20 mouse cellular contexts compared by ENCODE assay signal in the genomic region with DNA sequence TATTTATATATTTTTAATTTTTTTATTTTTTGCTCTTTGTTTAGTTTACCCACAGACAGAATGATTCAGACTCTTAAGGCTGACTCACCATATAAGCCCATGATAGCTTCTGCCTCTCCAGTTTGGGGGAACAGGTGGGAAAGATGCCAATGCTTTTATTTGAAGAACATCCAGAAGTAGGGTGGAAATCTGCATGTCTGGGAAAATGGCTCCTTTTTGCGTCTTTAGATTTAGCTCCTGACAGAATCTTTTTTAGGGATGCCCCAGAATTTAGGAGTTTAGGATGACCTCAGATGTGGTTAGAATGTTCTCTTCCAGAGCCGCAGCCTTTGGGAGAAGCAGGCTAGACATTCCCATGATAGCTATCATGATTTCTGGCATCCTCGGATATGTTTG.
DNase-seq lines count a peak whose midpoint lies in the region; ATAC-seq and TF ChIP-seq lines count a peak whose summit lies in the region.
"Had no signal": no experiment of that assay in that cellular context is flagged by ENCODE, and none has a peak within 500 bp of the region (broad histone marks: within the 10 kb centered on the region; RNA-seq: fewer than 3 reads in every experiment).

No protein-coding gene starts in this region.

- H3K9ac ChIP-seq in lung, postnatal 0 days (replicated peaks; ENCODE audit: low read depth) = no peak overlapping the region
- H3K9ac ChIP-seq: forebrain, embryonic 13.5 days; hindbrain, embryonic 15.5 days; lung, embryonic 14.5 days had no signal

- peak; percentile 40 for ATAC-seq in lung, postnatal 0 days
- ATAC-seq: forebrain, embryonic 13.5 days had no signal

- peak; percentile 2; the same call in 1 of the 2 replicates for TF ChIP-seq EP300 in lung, postnatal 0 days (IDR thresholded peaks at IDR 0.05)

- H3K4me3 ChIP-seq in lung, postnatal 0 days (ENCODE audit: low read depth, low read length) = no peak overlapping the region
- H3K4me3 ChIP-seq: forebrain, embryonic 13.5 days; heart, adult 2 months; hindbrain, embryonic 15.5 days; layer of hippocampus, adult 2 months had no signal

- no peak overlapping the region for H3K27ac ChIP-seq in lung, postnatal 0 days (ENCODE audit: low read length)
- H3K27ac ChIP-seq: forebrain, embryonic 13.5 days; heart, adult 2 months; hindbrain, embryonic 15.5 days; layer of hippocampus, adult 2 months; stomach, postnatal 0 days had no signal

- WGBS in lung, postnatal 0 days = 63% methylated on average over 3 of the region's 3 CpGs

- H3K9me3 ChIP-seq in lung, postnatal 0 days (ENCODE audit: low read length) = no peaks in the 10 kb centered on the region
- H3K9me3 ChIP-seq: forebrain, embryonic 13.5 days; hindbrain, embryonic 15.5 days had no signal

- H3K27me3 ChIP-seq in lung, postnatal 0 days (replicated peaks; ENCODE audit: insufficient read depth, low read length) = no peaks in the 10 kb centered on the region
- H3K27me3 ChIP-seq: forebrain, embryonic 13.5 days; hindbrain, embryonic 15.5 days had no signal

- peak; percentile 14 for DNase-seq in gastrocnemius, adult 18-20 months (ENCODE audit: low spot score)
- DNase-seq in gastrocnemius, postnatal 4 days (ENCODE audit: low spot score in 2 of 2) = no peak
- no peak for DNase-seq in lung, postnatal 0 days (ENCODE audit: low spot score)
- no peak for DNase-seq in lung, adult 18-20 months
- DNase-seq in Muller cell, postnatal 12 days (ENCODE audit: inconsistent ontology term) = peak; percentile 54
- DNase-seq in fibroblast of lung, adult 2 months (ENCODE audit: low read depth) = peak; percentile 86
- DNase-seq in kidney, postnatal 10 days = no peak
- DNase-seq in thymus, postnatal 4 days = no peak
- DNase-seq: adrenal gland, postnatal 14 days; gastrocnemius, postnatal 10 days; heart, postnatal 4 days; kidney, adult 11 months; midbrain, embryonic 14.5 days had no signal

- H3K4me1 ChIP-seq in lung, postnatal 0 days (ENCODE audit: insufficient read depth, low read depth, low read length) = no peaks in the 10 kb centered on the region
- H3K4me1 ChIP-seq: forebrain, embryonic 13.5 days; hindbrain, embryonic 15.5 days had no signal

- no peaks in the 10 kb centered on the region for H3K36me3 ChIP-seq in lung, postnatal 0 days (ENCODE audit: insufficient read depth, low read length)
- H3K36me3 ChIP-seq: hindbrain, embryonic 15.5 days had no signal

- no peak for TF ChIP-seq CTCF in lung, postnatal 0 days (IDR thresholded peaks at IDR 0.05)

- H3K4me2 ChIP-seq in lung, postnatal 0 days (replicated peaks; ENCODE audit: low read depth, low read length) = no peak overlapping the region
- H3K4me2 ChIP-seq: forebrain, embryonic 13.5 days; hindbrain, embryonic 15.5 days; liver, embryonic 11.5 days; lung, embryonic 14.5 days had no signal

Comparison
In these comparisons a context has a peak if more than half of its experiments do, and no peak if none do; other contexts are left out.
1. DNase-seq: peak in gastrocnemius, adult 18-20 months (single experiment), Muller cell, postnatal 12 days (single experiment) and fibroblast of lung, adult 2 months (single experiment); none in gastrocnemius, postnatal 4 days (0 of 2), lung, postnatal 0 days (single experiment), lung, adult 18-20 months (0 of 2), kidney, postnatal 10 days (single experiment) and thymus, postnatal 4 days (single experiment).